Mouse (Mus musculus) forebrain, embryonic 12.5 days (tissue): Measurements from ENCODE around the gene Tubb1. TPM values are rescaled to one million over a fixed set of nuclear protein-coding genes. Genes with fewer than 3 reads are reported as not detected.

Experiments
- ATAC-seq: fragments of 200-750 bp; cut with Nextera tagmentation; 2 replicates; pipeline ENCODE4 v1.8.0; 2017; ENCODE audit warnings: moderate TSS enrichment; ENCODE audit not compliant: low FRiP score
- H3K27ac ChIP-seq: fragments of 300-500 bp; sonication (generic); 2 replicates; pipeline ENCODE4 v1.5.1; 2016; ENCODE audit warnings: mild to moderate bottlenecking
- H3K27me3 ChIP-seq: fragments of 300-500 bp; sonication (generic); 2 replicates; pipeline ENCODE4 v1.6.1; 2016; ENCODE audit warnings: mild to moderate bottlenecking
- H3K36me3 ChIP-seq: fragments of 300-500 bp; sonication (generic); replicated peaks from 2 replicates; pipeline ENCODE4 v1.6.1; 2016; ENCODE audit warnings: mild to moderate bottlenecking
- H3K4me1 ChIP-seq: fragments of 300-500 bp; sonication (generic); 2 replicates; pipeline ENCODE4 v1.6.1; 2016
- H3K4me2 ChIP-seq: fragments of 300-500 bp; sonication (generic); 2 replicates; pipeline ENCODE4 v1.6.1; 2016; ENCODE audit warnings: mild to moderate bottlenecking, moderate library complexity
- H3K4me3 ChIP-seq: fragments of 300-500 bp; sonication (generic); replicated peaks from 2 replicates; pipeline ENCODE4 v1.5.1; 2016; ENCODE audit warnings: mild to moderate bottlenecking
- H3K9ac ChIP-seq: fragments of 300-500 bp; sonication (generic); 2 replicates; pipeline ENCODE4 v1.6.1; 2016; ENCODE audit warnings: mild to moderate bottlenecking
- H3K9me3 ChIP-seq: fragments of 300-500 bp; sonication (generic); 2 replicates; pipeline ENCODE4 v1.6.1; 2016
- WGBS: fragments of 180-500 bp; shearing (Covaris S2); methylation state at CpG from one replicate; pipeline ENCODE4 v1.1.7; 2016; 5-methylcytosine and 5-hydroxymethylcytosine counted together
- polyA plus RNA-seq: library from polyadenylated mRNA; unstranded; fragments of >200 nt; fragmentation: Nextera tagmentation; extraction: Ambion mirVana; gene quantifications from 2 replicates; pipeline ENCODE4 v1.2.1, GENCODE M21; 2016

Tubb1 gene
- polyA plus RNA-seq, 1 experiment from 2014 or later, result 3.0 TPM

- ATAC-seq, result no peak
- no peak overlapping the region for H3K27ac ChIP-seq
- peaks cover 20% of the 10 kb centered on the region for H3K4me1 ChIP-seq
- H3K9ac ChIP-seq, result no peak overlapping the region
- H3K27me3 ChIP-seq, result no peaks in the 10 kb centered on the region
- H3K4me3 ChIP-seq, result no peak overlapping the region
- H3K4me2 ChIP-seq, result no peak overlapping the region
- 95% methylated on average over 26 of the region's 26 CpGs for WGBS
- no peaks in the 10 kb centered on the region for H3K9me3 ChIP-seq
- H3K36me3 ChIP-seq, result no peaks in the 10 kb centered on the region; the same call in 1 of the 2 replicates
Measured at GRCm38 (mm10) chr2:174436076-174436701, 14.3 kb upstream of the Tubb1 start.

DNA sequence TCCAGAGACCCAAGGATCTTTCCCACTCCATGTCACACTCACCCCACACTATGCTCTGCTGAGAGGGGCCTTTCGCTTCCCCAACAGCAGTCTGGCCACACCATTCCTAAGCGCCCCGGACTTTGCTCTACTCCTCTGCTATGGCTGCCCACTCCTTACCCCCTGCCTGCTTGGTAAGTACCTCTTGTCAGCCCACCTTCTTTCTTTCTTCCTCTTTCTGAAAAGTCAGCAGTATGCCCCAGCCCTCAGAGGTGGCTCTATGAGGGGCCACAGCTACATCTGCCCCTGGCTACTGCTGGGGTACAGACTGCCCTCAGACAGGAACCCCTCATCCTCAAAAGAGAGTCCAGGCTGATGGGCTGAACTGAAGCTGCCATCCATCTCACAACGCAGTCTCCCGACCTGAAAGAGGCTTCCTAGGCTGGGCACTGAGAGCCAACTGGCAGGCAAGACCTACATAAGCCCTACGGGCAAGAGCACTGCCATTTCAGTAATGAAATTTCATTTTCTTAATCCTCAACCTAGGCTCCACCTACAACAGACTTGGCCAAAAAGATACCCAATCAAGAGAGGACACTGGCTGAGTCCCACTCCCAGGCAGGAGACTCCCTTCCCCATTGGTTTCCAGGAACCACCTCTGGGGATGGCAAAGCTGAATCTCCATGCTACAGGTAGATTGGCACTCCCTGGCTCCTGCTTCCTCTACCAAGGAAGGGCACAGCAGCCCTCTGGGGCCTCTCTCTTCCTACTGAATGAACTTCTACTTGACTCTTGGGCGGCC is 13.4 kb upstream of the Tubb1 start:
- Histone ChIP-seq H3K4me2 (0 out of 2 replicates have a peak overlapping the region, but pooled peaks have one; percentile 74), H3K4me3 (no peak overlapping the region), H3K9me3 (no peaks in the 10 kb centered on the region), H3K4me1 (peaks cover 20% of the 10 kb centered on the region), H3K36me3 (no peaks in the 10 kb centered on the region; the same call in 1 of the 2 replicates), H3K9ac (no peak overlapping the region), H3K27me3 (no peaks in the 10 kb centered on the region), H3K27ac (no peak overlapping the region)
- 96% methylated on average over 7 of the region's 7 CpGs for WGBS
- ATAC-seq, result no peak

- H3K9ac ChIP-seq, result no peak overlapping the region
- no peaks in the 10 kb centered on the region for H3K27me3 ChIP-seq
- H3K4me1 ChIP-seq, result peaks cover 20% of the 10 kb centered on the region
- no peaks in the 10 kb centered on the region for H3K9me3 ChIP-seq
- WGBS, result 94% methylated on average over 4 of the region's 4 CpGs
- H3K36me3 ChIP-seq, result no peaks in the 10 kb centered on the region; the same call in 1 of the 2 replicates
- peak overlapping the region; percentile 74 for H3K4me2 ChIP-seq
- no peak overlapping the region for H3K27ac ChIP-seq
- ATAC-seq, result no peak
- no peak overlapping the region; the same call in 1 of the 2 replicates for H3K4me3 ChIP-seq
Measured at GRCm38 (mm10) chr2:174437697-174437982, 12.9 kb upstream of the Tubb1 start.

- no peaks in the 10 kb centered on the region for H3K9me3 ChIP-seq
- H3K27me3 ChIP-seq, result no peaks in the 10 kb centered on the region
- peaks cover 20% of the 10 kb centered on the region for H3K4me1 ChIP-seq
- WGBS, result 67% methylated on average over 11 of the region's 11 CpGs
- H3K9ac ChIP-seq, result peak overlapping the region; percentile 63
- ATAC-seq, result no peak
- peak overlapping the region; percentile 74 for H3K4me2 ChIP-seq
- H3K4me3 ChIP-seq, result peak overlapping the region; percentile 55
- H3K36me3 ChIP-seq, result no peaks in the 10 kb centered on the region
- H3K27ac ChIP-seq, result 0 out of 2 replicates have a peak overlapping the region, but pooled peaks have one; percentile 13
Measured at GRCm38 (mm10) chr2:174438181-174438580, 12.3 kb upstream of the Tubb1 start.

GRCm38 (mm10) chr2:174438737-174439449 is 11.6 kb upstream of the Tubb1 start, which contains the start of gene Ctsz:
Gene Ctsz (minus strand): TSS chr2:174439039.
- H3K4me1 ChIP-seq, result peaks cover 20% of the 10 kb centered on the region
- no peaks in the 10 kb centered on the region for H3K9me3 ChIP-seq
- no peaks in the 10 kb centered on the region for H3K27me3 ChIP-seq
- peak within 1 kb of the TSS; percentile 55 for H3K4me3 ChIP-seq
- WGBS, result 2% methylated on average over 38 of the region's 38 CpGs
- peak within 1 kb of the TSS; percentile 74 for H3K4me2 ChIP-seq
- H3K9ac ChIP-seq, result peak within 1 kb of the TSS; percentile 63
- H3K36me3 ChIP-seq, result no peaks in the 10 kb centered on the region
- ATAC-seq, result peak; percentile 83
- H3K27ac ChIP-seq, result 0 out of 2 replicates have a peak within 1 kb of the TSS, but pooled peaks have one; percentile 13

DNA sequence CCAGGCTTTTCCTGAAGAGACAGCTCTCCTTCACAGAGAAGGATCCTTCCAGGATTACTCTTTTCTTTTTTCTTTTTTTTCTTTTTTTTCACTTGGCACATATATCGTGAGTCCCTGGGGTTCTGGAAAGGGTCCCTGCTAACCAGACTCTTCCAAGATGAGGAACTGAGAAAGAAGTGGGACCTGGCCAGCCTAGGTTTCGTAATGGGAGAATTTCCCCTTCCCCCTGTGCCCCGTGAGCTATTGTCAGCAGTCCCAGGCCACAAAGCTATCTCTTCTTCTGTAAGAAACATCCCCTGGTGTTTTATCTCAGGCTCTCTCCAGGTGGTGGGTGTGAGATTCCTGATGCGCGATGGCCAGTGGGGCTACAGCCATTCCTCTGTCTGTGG is 11.1 kb upstream of the Tubb1 start:
- no peaks in the 10 kb centered on the region for H3K27me3 ChIP-seq
- H3K9ac ChIP-seq, result no peak overlapping the region
- no peak overlapping the region for H3K27ac ChIP-seq
- no peak overlapping the region; the same call in 1 of the 2 replicates for H3K4me3 ChIP-seq
- no peaks in the 10 kb centered on the region for H3K9me3 ChIP-seq
- H3K36me3 ChIP-seq, result no peaks in the 10 kb centered on the region
- ATAC-seq, result no peak
- H3K4me2 ChIP-seq, result peak overlapping the region; percentile 74; the same call in 1 of the 2 replicates
- peaks cover 20% of the 10 kb centered on the region for H3K4me1 ChIP-seq
- WGBS, result 48% methylated on average over 5 of the region's 5 CpGs

DNA sequence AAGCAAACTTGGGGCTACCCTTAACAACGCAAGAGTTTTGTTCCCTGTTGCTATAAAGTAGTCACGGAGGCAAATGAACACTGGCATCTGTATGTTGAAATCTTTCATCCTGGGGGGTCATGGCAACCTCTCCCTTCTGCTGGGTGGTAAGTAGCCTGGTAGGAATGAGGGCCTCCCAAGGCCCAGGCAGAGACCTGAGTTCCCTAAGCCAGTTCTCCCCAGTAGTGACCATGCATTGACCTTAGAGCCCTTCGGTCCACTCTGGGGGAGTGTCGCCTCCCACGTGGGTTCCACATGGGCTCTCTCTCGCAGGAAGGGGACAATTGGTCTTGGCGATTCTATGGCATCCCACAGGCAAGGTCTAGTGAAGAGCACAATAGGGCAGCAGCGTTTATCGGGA is 10.5 kb upstream of the Tubb1 start:
- H3K9me3 ChIP-seq, result no peaks in the 10 kb centered on the region
- 78% methylated on average over 9 of the region's 9 CpGs for WGBS
- no peaks in the 10 kb centered on the region for H3K27me3 ChIP-seq
- no peak overlapping the region for H3K4me3 ChIP-seq
- no peak overlapping the region for H3K27ac ChIP-seq
- H3K9ac ChIP-seq, result no peak overlapping the region
- ATAC-seq, result no peak
- peaks cover 20% of the 10 kb centered on the region for H3K4me1 ChIP-seq
- H3K4me2 ChIP-seq, result no peak overlapping the region
- no peaks in the 10 kb centered on the region for H3K36me3 ChIP-seq

DNA sequence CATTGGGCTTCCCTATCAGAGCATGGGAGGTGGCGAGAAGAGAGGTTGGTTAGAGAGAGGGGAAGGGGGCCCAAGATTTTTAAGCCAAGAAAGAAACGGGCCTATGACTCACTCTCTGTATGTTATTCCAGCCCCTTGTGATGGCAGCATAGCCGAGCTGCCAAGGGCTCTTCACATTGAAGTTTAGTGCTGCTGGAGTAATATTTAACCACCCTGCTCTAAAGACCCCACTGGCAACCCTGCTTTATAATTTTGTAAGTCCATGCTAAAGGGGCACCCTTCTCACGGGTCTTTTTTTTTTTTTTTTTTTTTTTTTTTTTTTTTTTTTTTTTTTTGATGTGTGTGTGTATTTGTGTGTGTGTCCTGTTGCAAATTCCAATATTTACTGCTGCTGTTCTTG is 8.6 kb upstream of the Tubb1 start:
- no peaks in the 10 kb centered on the region for H3K9me3 ChIP-seq
- H3K27me3 ChIP-seq, result no peaks in the 10 kb centered on the region; the same call in 1 of the 2 replicates
- WGBS, result 78% methylated on average over 4 of the region's 4 CpGs
- H3K36me3 ChIP-seq, result no peaks in the 10 kb centered on the region
- no peak overlapping the region for H3K27ac ChIP-seq
- ATAC-seq, result no peak
- peaks cover 26% of the 10 kb centered on the region for H3K4me1 ChIP-seq
- H3K4me3 ChIP-seq, result no peak overlapping the region
- no peak overlapping the region for H3K4me2 ChIP-seq
- no peak overlapping the region for H3K9ac ChIP-seq

- ATAC-seq, result no peak
- no peak overlapping the region for H3K4me3 ChIP-seq
- no peak overlapping the region for H3K27ac ChIP-seq
- H3K4me1 ChIP-seq, result peaks cover 27% of the 10 kb centered on the region
- 87% methylated on average over 9 of the region's 9 CpGs for WGBS
- H3K36me3 ChIP-seq, result no peaks in the 10 kb centered on the region
- H3K9ac ChIP-seq, result no peak overlapping the region
- no peaks in the 10 kb centered on the region; the same call in 1 of the 2 replicates for H3K27me3 ChIP-seq
- H3K9me3 ChIP-seq, result no peaks in the 10 kb centered on the region
- H3K4me2 ChIP-seq, result no peak overlapping the region
Measured at GRCm38 (mm10) chr2:174442460-174442859, 8.0 kb upstream of the Tubb1 start.

DNA sequence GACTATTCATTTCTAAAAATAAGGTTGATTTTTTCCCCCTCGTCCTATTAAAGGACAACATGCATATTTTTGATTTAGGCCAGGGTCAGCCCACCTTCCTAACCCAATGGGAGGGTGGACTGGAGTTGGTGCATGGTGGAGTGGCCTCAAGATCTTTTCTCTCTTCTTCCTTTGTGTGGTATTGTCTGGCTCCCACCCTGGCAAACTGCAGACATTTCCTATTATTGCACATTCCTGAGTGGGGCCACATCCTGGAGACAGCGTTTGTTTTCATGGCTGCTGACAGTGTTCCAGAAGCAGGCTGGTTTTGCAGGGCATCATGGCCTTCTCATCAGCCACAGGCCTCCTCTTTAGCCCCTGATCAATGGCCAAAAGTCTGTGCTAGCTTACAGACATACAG is 7.4 kb upstream of the Tubb1 start:
- no peak overlapping the region for H3K27ac ChIP-seq
- H3K36me3 ChIP-seq, result no peaks in the 10 kb centered on the region
- H3K4me3 ChIP-seq, result no peak overlapping the region
- no peaks in the 10 kb centered on the region; the same call in 1 of the 2 replicates for H3K27me3 ChIP-seq
- no peak overlapping the region for H3K4me2 ChIP-seq
- WGBS, result 69% methylated on average over 2 of the region's 2 CpGs
- H3K4me1 ChIP-seq, result peaks cover 21% of the 10 kb centered on the region
- no peaks in the 10 kb centered on the region for H3K9me3 ChIP-seq
- H3K9ac ChIP-seq, result no peak overlapping the region
- ATAC-seq, result no peak

DNA sequence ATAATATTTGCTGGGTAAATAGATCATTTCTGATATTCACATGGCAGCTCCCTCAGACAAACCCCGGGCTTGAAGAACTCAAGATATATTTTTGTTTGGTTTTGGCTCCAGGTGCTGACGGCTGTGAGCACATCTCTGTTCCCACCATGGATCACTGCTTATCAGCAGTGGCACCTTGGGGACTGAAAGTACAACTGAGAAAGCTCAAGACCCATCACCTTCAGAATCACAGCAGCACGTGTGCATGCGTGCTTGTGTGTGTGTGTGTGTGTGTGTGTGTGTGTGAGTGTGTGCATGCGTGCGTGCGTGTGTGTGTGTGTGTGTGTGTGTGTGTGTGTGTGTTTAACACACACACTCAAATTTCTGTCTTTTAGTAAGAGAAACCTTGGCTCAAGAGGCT is 6.1 kb upstream of the Tubb1 start:
- H3K27ac ChIP-seq, result no peak overlapping the region

GRCm38 (mm10) chr2:174445018-174445417 is 5.5 kb upstream of the Tubb1 start:
- ATAC-seq, result no peak
- Histone ChIP-seq H3K4me3 (no peak overlapping the region), H3K27me3 (no peaks in the 10 kb centered on the region; the same call in 1 of the 2 replicates), H3K4me1 (peaks cover 8% of the 10 kb centered on the region; the same call in 1 of the 2 replicates), H3K4me2 (no peak overlapping the region), H3K9me3 (no peaks in the 10 kb centered on the region), H3K9ac (no peak overlapping the region), H3K27ac (no peak overlapping the region), H3K36me3 (no peaks in the 10 kb centered on the region)
- WGBS, result 80% methylated on average over 6 of the region's 6 CpGs

More for the DNA sequence above, 6.1 kb upstream of the Tubb1 start:
- H3K27me3 ChIP-seq, result no peaks in the 10 kb centered on the region; the same call in 1 of the 2 replicates
- no peak overlapping the region for H3K9ac ChIP-seq
- no peak for ATAC-seq
- H3K4me2 ChIP-seq, result no peak overlapping the region
- H3K4me3 ChIP-seq, result no peak overlapping the region
- H3K4me1 ChIP-seq, result peaks cover 8% of the 10 kb centered on the region; the same call in 1 of the 2 replicates
- no peaks in the 10 kb centered on the region for H3K9me3 ChIP-seq
- 96% methylated on average over 6 of the region's 7 CpGs for WGBS
- no peaks in the 10 kb centered on the region for H3K36me3 ChIP-seq
